Mouse (Mus musculus) frontal cortex, postnatal 14 days (tissue): ENCODE results near the gene H3f3a.
"Not testable (repeated sequence)": the region's sequence is repeated elsewhere in the genome, so short reads cannot be mapped to it uniquely, and the experiment has no call there.

Experiments
- DNase-seq, 2 experiments: peaks; one replicate each; pipeline ENCODE4 v3.0.0; 2022; ENCODE audit warnings: low spot score in 2 of 2

The H3f3a gene

DNA sequence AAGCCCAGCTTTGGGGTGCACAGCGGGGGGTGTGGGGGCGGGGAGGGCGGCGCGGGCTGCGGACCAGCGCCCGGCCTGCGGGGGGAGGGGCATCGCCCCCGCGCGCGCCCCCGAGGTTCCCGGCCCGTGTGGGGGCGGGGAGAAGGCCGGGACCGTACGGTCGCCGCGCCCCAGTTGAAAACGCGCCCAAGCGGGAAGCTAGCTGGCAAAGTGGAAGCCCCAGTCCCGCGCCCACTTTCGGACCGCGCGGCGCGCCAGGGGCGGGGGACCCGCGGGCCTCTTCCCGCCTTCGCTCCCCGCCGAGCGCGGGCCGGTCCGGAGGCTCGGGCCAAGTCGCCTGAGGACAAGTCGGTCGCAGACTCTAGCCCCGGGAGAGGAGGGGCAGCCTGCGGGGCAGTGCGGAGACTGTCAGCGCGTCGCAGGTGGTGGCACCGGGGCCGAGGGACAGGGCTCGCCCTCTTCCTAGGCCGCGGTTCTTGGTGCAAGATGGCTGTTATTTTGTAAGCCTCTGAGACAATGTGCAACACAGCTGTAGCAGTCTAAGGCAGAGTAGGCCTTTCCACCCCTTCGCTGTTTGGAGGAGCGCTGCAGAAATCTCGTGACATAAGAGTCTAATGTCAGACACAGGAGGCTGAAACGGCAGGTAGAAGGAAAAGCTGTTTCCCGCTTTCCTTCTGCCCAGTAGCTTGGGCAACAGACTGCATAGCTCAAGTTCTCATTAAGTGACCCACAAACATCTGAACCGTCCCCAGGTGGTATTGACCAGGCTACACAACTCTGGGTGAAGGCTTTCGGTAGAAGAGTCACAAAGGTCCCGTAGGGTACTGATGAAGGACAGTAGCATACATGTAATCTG is at the start of gene H3f3a:
Gene H3f3a, minus strand, starts transcription at position 59 of the 856 bp plus-strand sequence.
- DNase-seq: peak in 1 of 2 experiments; percentile 71

DNA sequence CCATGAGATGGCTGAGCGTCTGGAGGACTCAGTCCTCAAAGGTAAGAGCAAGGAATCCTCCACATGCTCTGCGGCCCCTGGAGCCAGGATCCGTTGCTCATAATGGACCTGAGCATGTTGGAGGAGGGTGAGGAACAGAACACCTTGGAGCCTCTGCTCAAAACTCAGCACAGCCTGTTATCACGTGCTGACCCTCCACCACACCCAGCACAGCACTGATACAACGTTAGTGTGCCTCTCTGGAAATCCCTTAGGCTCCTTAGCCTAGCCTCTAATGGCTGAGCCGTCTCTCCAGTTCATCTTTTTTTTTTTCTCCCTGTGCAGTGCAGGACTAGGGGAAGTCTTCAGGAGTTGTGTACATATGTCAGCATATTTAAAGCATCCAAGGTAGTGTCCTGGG is 46.3 kb upstream of the H3f3a start:
- no peak for DNase-seq

DNA sequence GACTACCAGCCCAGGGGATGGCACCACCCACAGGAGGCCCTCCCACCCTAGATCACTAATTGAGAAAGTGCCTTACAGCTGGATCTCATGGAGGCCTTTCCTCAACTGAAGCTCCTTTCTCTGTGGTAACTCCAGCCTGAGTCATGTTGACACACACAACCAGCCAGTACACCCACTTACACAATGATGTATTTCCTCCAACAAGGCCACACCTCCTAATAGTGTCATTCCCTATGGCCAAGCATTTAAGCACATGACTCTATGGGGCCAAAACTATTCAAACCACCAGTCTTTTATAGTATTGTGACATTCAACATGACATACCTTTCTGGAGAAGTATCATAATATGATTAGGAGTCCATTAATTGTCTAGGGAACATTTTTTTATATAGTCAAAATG is 45.0 kb upstream of the H3f3a start:
- DNase-seq: no peak

DNA sequence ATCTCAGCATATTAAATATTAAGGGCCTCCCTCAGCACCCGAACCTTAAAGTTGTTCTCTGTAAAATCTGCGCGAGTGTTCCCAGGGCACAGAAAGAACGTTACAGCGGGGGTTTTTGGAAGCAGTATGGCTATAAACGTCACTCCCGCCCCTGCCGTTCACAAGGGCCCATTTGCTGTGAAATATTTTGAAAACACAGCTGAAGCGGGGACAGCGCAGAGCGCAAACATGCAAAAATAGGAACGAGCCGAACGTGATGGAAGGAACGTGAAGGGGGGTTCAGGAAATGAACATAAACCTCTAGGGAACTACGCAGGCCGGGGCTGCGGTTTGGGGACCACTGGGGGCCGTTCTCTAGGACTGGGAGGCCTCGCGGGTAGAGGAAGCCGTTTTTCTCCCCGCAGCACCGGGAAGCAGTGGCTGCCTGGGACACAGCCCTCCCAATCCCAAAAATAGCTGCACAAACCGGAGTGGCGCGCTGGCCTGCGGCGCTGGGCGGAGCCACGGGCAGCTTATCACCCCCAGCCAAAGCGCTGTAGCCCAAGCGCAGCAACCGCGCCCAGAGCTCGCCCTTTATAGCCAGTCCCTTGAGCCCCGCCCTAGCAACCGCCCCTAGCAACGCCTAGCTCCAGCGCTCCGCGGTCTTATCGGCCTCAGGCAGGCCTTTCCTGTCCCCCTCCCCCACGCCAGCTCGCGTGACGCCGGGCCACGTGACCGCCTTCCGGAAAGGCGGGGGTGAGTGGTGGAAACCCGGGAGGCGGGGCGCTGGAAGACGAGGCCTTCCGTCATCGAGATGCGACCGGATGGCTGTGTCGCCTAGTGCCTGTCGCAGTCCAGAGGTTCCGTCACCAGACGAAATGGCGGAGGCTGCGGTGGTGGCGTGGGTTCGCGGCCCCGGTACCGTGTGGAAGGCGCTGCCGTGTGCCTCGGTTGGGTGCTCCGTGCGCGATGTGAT is 36.9 kb upstream of the H3f3a start, which contains the start of gene Sde2:
Gene Sde2, plus strand, starts transcription at position 812 of the 955 bp plus-strand sequence.
- peak; percentile 100 for DNase-seq

DNA sequence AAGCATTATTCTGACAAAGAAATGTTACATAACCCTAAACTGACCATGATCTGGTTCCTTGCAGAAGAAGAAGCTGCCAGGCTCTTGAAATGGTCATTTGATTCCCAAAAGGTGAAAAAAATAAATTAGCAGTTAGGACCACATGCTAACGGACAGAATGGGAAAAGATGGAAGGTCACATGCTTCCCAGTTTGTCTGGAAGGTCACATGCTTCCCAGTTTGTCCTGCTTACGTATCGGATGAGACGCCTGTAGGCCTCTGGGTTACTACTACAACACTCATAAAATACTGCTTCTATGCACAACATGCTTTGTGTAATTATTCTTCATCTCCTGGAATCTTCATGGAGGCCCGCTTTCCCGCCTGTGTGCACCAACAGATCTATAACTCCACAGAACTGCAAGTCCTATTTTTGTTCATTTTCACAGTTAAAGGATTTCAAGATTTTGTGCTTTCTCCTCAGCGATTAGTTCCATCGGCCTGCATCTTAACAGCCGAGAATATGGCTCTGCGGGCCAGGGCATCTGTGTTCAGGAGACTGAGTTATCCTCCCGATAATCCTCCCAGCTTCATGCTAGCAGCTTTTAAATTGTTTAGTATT is 36.1 kb upstream of the H3f3a start:
- no peak for DNase-seq

DNA sequence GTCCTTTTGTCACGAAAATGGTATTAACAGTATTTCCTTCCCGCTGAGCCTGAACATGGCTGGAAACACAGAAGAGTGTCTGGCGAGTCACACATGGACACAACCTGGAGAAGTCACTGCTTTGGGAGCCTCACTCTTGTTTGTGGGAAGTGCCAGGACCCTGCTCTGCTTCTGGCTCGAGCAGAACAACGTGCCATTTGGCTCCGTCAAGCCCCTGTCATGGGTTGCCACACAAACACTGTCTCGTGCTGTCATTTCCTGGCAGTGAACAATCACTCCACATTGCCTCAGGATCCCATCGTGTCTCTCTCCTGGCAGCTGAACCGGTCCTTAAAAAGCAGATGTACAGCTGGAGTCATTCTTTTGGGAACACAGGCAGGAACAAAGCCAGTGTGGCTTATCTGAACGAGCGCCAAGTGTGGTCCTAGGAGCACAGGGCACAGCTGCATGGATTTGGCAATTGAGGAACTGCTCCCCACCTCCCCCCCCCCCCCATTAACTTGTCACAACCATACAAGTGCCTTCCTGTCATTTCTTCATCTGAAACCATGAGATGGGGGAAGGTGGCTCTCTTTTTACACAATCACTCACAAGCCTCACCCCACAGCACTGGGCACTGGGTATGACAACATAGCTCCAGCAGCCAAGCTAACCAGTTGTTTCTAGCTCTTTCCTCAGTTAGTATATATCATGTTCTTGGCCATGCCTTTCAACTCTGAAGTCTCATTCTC is 34.9 kb upstream of the H3f3a start:
- DNase-seq: peak; percentile 27 to 33

DNA sequence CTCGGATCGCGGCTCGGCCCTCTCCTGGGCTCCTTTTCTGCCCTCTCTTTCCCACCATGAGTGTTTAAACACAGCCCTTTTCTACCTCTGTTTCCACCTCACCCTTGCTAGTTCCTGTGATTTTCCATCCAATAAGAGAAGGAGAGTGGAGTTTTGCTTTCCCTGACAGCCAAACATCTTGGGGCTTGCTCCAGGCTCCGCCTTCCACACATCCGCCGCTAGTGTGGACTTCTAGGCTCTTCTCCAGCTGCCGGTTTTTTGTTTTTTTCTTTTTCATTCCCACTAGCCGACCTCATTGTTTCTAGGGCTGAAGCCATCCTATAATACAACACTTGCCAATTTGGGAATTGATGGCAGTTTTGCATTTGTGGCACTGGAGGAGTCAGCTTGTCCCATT is 34.4 kb upstream of the H3f3a start:
- DNase-seq: peak; percentile 56 to 60

DNA sequence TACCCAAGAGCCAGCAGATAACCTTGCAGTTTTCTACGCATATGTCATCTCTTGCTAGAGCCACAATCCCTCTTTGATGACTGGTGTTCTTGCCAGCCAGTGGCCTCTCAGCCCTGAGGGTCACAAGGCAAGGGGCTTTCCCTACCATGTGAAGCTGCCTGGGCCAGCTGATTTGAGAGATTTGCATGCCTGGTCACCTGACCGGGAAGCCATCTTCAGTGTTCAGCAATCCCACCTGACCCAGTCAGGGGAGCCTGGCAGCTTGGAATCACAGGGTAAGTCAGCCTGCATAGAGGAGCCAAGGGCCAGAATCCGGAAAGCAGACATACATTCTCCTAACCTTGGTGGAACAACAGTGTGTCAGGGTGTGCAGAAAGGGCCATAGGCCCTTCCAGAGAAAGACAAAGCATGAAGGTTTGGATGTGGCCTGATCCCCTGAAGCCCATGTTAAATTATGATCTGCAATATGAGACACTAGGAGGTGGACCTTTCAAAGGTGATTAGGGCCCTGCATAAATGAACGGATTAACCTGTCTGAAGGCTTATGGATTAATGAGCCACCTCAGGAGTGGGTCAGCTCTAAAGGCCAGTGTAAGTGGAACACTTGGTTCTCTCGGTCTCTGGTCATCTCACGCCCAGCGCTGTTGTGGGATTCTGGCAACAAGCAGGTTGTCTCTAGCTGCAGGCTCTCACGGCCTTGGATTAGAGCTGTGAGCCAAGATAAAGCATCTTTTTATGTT is 28.0 kb upstream of the H3f3a start:
- DNase-seq: no peak

DNA sequence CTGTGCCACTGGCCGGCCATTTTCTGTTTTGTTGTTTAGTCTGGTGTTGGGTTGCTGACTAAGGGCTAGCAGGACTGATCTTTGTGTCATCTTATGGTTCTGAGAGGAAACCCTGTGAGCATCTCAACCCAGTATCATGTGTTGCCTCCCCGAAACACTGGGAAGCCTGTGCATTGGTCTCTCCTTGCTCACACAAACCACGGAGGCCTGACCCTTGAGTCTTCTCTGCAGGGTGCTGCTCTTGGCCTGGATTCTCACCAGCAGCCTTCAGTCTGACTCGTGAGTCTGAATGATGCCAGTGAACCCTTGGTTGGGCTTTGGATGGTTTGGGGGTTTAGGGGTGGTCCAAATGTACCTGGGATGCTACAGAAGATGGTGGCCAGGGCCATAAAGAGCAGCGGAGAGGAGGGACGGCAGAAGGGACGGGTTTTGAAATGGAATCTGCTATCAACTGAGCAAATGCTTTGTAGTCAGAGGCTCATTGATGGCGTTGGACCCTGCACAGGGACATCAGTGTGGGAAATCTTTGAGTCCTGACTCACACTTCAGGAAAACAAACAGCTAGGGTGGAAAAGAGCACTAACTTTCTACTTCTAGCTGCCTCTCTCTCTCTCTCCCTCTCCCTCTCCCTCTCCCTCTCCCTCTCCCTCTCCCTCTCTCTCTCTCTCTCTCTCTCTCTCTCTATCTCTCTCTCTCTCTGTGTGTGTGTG is 25.6 kb upstream of the H3f3a start:
- DNase-seq: no peak

DNA sequence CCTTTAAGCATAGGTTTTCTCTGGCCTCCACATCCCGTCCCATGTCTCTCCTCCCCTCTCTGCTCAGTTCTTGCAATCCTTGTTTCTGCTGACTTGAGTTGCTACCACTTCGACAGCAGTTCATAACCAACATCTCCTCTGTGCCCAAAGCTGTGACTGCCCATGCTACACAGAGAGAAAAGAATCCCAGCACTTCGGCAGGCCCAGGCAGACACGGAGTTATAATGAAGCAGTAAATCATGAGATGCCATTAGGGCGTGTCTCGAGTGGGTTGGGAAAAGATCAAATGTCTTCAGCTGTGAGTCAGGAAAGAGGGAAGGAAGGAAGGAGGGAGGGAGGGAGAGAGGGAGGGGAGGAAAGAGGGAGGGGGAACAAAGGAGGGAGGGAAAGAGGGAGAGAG is 24.3 kb upstream of the H3f3a start:
- no peak for DNase-seq

DNA sequence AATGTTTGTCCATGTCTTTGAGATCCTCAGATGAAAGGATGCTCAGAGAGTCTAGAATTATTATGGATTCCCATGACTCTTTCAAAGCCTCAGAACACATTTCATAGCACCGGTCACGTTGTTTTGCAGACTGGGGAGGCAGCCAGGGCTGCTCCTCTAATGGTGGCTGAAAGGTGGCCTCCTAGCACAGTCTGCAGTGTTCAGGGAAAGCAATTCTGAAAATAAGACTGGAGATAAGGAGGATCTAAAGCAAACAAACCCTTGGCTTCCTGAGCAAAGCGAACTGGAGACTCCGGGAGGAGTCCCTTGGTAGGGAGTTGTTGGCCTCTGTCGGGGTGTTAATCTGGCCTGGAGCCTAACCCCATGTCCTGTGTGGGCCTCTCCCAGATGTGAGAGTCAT is 23.4 kb upstream of the H3f3a start:
- no peak for DNase-seq

DNA sequence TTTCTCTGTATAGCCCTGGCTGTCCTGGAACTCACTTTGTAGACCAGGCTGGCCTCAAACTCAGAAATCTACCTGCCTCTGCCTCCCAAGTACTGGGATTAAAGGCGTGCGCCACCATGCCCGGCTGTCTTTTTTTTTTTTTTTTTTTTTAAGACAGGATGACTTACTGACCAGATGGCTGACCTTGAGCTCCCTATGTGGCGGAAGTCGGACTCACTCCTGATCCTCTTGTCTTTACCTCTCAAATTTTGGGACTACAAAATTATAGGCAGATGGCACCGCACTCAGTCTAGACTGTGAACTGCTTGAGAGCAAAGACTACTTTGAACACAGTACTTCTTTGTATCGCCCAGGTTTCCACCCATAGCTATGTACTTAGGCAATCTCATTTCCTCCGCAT is 22.7 kb upstream of the H3f3a start:
- not testable (repeated sequence) for DNase-seq

DNA sequence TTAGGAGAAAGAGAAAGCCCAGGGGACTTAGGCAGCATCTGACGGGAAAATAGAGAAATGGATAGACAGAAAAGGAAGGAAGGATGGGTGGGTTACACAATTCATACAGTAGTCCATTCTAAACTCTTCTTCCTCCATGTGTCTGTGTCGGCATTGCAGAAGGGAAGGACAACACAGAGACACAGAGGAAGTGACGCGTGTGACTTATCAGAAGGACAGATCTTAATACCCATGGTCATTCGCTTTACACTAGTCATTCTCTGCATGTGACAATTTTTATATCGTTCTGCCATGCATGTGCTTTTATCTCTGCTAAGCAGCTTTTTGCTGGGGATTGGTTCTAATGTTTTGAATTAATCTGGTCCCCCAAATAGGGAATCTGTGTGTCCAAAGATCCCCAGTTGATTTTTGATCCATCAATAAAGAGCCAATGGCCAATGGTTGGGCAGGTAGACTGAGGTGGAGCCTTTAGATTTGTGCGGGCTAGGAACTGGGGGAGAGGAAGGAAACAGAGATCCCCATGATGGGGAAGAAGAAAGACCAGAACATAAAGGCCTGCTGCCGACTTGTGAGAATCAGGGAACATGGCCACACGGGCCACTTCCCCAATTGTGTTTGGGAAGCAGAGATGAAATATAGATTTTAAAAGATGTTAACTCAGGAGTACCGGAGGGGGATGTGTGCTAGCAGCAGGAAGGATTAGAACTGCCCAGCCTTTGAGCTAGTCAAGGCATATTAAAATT is 21.7 kb upstream of the H3f3a start:
- DNase-seq: no peak

DNA sequence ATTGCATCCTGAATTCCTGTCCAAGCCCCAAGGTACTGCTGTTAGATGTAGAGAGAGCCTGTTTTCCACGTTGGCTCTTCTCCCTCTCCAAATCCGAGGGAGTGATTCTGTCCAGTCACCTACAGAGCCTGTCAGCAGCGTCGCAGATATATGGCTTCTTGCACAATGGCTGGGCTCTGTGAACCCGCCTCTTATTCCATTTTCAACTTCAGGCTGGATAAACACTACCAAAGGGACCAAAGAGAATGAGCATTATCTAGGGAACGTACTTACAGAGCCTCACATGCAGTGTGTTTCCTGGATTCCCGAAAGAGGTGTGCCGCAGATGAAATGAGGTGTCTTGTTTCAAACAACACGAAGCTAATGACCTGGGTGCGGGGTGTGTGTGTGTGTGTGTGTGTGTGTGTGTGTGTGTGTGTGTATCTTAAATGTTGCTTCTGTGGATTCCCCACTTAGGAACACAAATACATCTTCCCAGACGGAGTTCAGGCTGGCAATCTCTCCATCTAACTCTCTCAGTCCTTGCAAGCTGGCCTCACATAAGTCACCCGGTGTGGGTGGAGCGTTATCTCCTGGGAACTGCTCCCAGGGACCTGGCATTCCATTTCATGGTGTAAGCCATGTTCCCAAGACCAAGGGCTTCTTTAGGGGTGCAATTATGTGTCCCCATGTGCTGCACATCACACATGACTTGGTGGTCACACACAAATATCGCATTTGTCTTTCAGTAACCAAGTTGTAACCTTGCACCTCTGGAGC is 17.0 kb upstream of the H3f3a start:
- no peak for DNase-seq

DNA sequence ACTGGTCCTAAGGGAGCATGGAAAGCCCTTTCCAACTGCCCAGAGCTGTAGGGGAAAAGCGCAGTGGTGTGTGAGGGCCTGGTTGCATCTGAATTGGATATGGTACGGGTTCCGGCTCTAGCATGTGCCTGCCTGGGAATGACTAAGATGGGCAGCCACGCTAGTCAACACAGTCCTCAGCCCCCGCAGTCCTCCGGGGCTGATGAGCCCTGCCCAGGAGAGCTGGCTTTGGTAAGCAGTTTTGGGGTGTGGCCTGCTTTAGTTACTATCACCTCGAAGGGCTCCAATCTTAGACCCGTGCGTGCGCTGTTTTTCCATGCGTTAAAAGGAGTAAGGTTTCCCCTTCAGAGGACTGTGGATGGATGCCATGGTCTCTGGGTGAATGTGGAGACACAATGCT is 16.4 kb upstream of the H3f3a start:
- no peak for DNase-seq

DNA sequence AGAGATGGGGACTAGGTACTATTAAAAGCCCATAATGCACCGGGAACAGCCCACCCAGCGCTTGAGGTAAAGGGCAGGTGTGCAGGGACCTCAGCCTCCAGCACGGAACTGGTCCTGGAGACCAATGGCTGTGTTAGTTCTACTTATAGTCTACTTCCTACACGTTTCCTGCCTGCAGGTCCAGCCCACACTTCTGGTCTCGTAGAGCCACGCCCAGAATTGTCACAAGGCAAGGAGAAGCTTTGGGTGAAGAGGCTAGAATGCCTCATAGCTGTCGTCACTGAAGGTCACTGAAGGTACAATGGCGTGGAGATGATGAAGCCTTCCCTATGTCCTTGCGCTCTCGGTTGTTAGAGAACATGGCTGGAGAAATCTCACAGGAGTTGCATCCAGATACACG is 16.0 kb upstream of the H3f3a start:
- DNase-seq: no peak

DNA sequence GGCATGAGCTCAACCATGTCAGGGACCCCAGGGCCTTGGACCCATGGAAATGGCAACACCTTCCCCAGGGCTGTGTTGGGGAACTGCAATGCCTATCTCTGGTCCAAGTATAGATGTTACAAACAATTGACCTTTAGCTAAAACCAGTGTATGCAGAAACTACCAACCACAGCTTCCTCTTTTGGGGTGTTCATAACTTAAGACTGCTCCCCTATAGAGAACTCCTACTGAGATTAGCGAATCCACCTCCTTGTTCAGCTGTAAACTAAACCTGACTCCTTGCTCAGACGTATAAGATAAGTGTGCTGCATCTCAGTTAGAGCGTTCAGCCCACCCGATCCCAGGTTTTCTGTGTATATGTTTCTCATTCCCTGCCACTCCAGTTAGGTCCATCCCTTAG is 12.9 kb upstream of the H3f3a start:
- DNase-seq: no peak

DNA sequence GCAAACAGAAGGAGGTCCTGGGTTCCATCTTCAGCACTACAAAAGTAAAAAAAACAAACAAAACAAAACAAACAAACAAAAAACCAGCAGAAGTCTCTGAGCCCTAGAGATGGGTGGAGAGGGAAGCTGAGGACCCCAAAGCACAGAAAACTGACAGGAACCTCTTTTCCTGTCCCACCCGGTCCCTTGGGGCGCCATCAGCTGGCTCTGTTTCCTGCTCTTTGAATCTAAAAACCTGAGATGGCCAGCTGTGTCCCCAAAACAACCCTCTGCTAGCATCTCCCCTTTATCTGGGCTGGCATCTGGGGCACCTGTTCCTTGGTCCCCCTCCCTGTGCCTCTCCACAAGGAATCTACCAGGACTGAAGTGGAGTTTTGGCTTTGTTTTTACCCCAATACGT is 11.0 kb upstream of the H3f3a start:
- DNase-seq: no peak

DNA sequence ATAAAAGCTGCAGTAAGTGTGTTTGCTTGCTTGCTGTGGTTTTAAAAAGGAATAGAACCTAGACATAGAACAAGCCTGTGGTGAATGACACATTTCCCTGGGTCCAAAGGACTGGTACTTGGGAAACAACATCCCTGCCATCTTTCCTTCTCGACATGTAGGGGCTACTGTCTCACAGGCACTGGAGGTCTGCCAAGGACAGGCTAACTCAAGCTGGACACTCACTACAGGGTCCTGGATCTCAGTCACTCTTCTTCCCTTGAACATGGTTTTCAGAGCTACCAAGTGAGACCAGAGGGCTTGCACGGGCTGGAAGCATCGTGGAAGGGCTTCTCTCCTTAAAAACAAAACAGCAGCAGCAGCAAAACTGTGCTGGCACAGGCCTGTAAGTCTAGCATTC is 10.0 kb upstream of the H3f3a start:
- no peak for DNase-seq
